Mouse (Mus musculus) kidney, adult 2 months (tissue): Measurements from ENCODE around the gene Gria1. TPM values are rescaled to one million over a fixed set of nuclear protein-coding genes. Genes with fewer than 3 reads are reported as not detected.

Experiments used
- DNase-seq: peaks from one replicate; pipeline ENCODE4 v3.0.0; 2021
- H3K27ac ChIP-seq: fragments of 200-500 bp; 2 replicates; pipeline ENCODE4 v1.5.1; 2012; ENCODE audit warnings: low read depth, low read length, control low read depth, inconsistent platforms; ENCODE audit not compliant: insufficient read depth
- H3K27me3 ChIP-seq: fragments of 200-500 bp; replicated peaks from 2 replicates; pipeline ENCODE4 v1.6.1; 2012; ENCODE audit warnings: mild to moderate bottlenecking, moderate library complexity, low read length, inconsistent platforms; ENCODE audit not compliant: control insufficient read depth, insufficient read depth
- H3K36me3 ChIP-seq: fragments of 200-500 bp; 2 replicates; pipeline ENCODE4 v1.6.1; 2012; ENCODE audit warnings: mild to moderate bottlenecking, moderate library complexity, low read length, inconsistent platforms; ENCODE audit not compliant: control insufficient read depth, insufficient read depth
- H3K4me1 ChIP-seq: fragments of 200-500 bp; 2 replicates; pipeline ENCODE4 v1.6.1; 2011; ENCODE audit warnings: low read length; ENCODE audit not compliant: control insufficient read depth, insufficient read depth
- H3K4me3 ChIP-seq: fragments of 200-500 bp; 2 replicates; pipeline ENCODE4 v1.5.1; 2011; ENCODE audit warnings: mild to moderate bottlenecking, low read depth, low read length, control low read depth; ENCODE audit not compliant: insufficient read depth
- CTCF ChIP-seq: fragments of 200-500 bp; conservative IDR thresholded peaks from 2 replicates; pipeline ENCODE4 v1.5.1; 2011; ENCODE audit warnings: low read depth, mild to moderate bottlenecking, control low read depth, low read length, moderate library complexity, mixed read lengths; ENCODE audit not compliant: insufficient read depth, insufficient read length
- POLR2A ChIP-seq: fragments of 200-500 bp; IDR thresholded peaks from one replicate; pipeline ENCODE4 v1.6.1; 2011; ENCODE audit warnings: low read depth, low read length, control low read depth
- WGBS: fragments of 180-500 bp; shearing (Covaris S2); methylation state at CpG from one replicate; pipeline ENCODE4 v1.1.7; 2018; 5-methylcytosine and 5-hydroxymethylcytosine counted together
- polyA plus RNA-seq: library from polyadenylated mRNA; depleted of rRNA; stranded (reverse); fragments of >200 nt; gene quantifications from 2 replicates; pipeline ENCODE4 v1.2.3, GENCODE M21; 2012

Gria1 gene
- polyA plus RNA-seq, 1 experiment = 0.17 TPM

DNA sequence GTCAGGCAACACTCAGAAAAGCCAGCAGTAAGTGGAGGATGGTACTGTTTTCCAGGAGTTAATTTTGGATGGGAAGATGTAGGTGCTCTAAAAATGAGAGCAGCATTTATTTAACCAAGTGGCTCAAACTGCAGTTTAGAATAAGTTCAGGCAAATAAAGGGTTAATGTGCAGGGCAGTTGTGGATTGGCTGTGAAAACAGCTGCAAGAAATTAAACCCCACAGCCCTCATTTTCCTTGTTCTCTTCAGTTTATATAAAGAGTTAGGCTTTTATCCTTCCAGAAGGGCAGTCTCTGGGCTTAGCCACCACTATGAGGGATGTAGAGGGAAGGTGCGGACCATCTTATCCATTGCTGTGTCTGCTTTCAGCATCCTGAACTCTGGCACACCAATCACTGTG lies 225.2 kb downstream of the Gria1 start:
- no peak overlapping the region for H3K27ac ChIP-seq
- 94% methylated on average over 1 of the region's 1 CpGs for WGBS
- no peak overlapping the region for H3K4me3 ChIP-seq

DNA sequence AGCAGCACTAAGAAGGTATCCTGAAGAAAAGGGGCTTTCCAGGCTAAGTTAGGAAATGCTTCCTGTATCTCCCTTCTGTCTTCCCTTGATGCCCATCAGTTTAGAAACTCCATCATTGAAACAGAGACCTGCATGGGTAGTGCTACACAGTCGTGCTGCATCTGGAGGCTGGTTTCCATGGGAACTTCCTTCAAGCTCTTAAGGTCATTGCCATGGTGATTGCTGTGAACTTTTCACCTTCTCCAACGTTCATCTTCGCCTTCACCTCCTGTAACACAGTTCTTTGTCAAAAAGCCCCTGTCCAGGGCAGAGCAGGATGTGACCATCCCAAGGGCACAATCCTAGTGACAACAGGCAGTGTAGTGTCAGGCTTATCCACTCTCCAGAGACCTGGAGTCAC lies 228.6 kb downstream of the Gria1 start:
- Histone ChIP-seq H3K27me3 (no peaks in the 10 kb centered on the region), H3K36me3 (no peaks in the 10 kb centered on the region), H3K27ac (no peak overlapping the region), H3K4me1 (no peaks in the 10 kb centered on the region), H3K4me3 (no peak overlapping the region)
- 20% methylated on average over 3 of the region's 3 CpGs for WGBS
- no peak for DNase-seq
- TF ChIP-seq POLR2A = no peak
- no peak for TF ChIP-seq CTCF

More for the DNA sequence above, 225.2 kb downstream of the Gria1 start:
- DNase-seq = no peak
- no peaks in the 10 kb centered on the region for H3K27me3 ChIP-seq
- H3K4me1 ChIP-seq = no peaks in the 10 kb centered on the region
- no peaks in the 10 kb centered on the region for H3K36me3 ChIP-seq
- no peak for TF ChIP-seq POLR2A

GRCm38 (mm10) chr11:57243835-57244234 lies 232.6 kb downstream of the Gria1 start:
- Histone ChIP-seq H3K27me3 (no peaks in the 10 kb centered on the region), H3K4me1 (no peaks in the 10 kb centered on the region), H3K4me3 (no peak overlapping the region), H3K36me3 (no peaks in the 10 kb centered on the region), H3K27ac (no peak overlapping the region)
- DNase-seq = no peak
- TF ChIP-seq POLR2A (no peak), CTCF (no peak)

GRCm38 (mm10) chr11:57244543-57244942 lies 233.4 kb downstream of the Gria1 start:
- DNase-seq = no peak
- WGBS = 88% methylated on average over 6 of the region's 6 CpGs
- H3K27ac ChIP-seq = no peak overlapping the region
- no peaks in the 10 kb centered on the region for H3K4me1 ChIP-seq
- H3K27me3 ChIP-seq = no peaks in the 10 kb centered on the region
- no peak for TF ChIP-seq POLR2A
- TF ChIP-seq CTCF = no peak
- H3K36me3 ChIP-seq = no peaks in the 10 kb centered on the region
- H3K4me3 ChIP-seq = no peak overlapping the region

GRCm38 (mm10) chr11:57248870-57249269 lies 237.7 kb downstream of the Gria1 start:
- no peak for TF ChIP-seq CTCF
- no peak for TF ChIP-seq POLR2A
- 82% methylated on average over 4 of the region's 4 CpGs for WGBS
- H3K27ac ChIP-seq = no peak overlapping the region

GRCm38 (mm10) chr11:57250129-57250528 lies 238.9 kb downstream of the Gria1 start:
- H3K4me1 ChIP-seq = no peaks in the 10 kb centered on the region
- H3K36me3 ChIP-seq = no peaks in the 10 kb centered on the region
- 81% methylated on average over 7 of the region's 7 CpGs for whole genome bisulfite sequencing
- H3K27me3 ChIP-seq = no peaks in the 10 kb centered on the region
- no peak for TF ChIP-seq CTCF
- TF ChIP-seq POLR2A = no peak
- no peak overlapping the region for H3K27ac ChIP-seq
- H3K4me3 ChIP-seq = no peak overlapping the region
- no peak for DNase-seq

More at GRCm38 (mm10) chr11:57248870-57249269, 237.7 kb downstream of the Gria1 start:
- DNase-seq = no peak
- H3K36me3 ChIP-seq = no peaks in the 10 kb centered on the region
- H3K4me3 ChIP-seq = no peak overlapping the region
- H3K27me3 ChIP-seq = no peaks in the 10 kb centered on the region
- no peaks in the 10 kb centered on the region for H3K4me1 ChIP-seq

- Histone ChIP-seq H3K4me1 (no peaks in the 10 kb centered on the region), H3K27me3 (no peaks in the 10 kb centered on the region), H3K4me3 (no peak overlapping the region), H3K27ac (no peak overlapping the region), H3K36me3 (no peaks in the 10 kb centered on the region)
- TF ChIP-seq CTCF (no peak), POLR2A (no peak)
- WGBS = 92% methylated on average over 8 of the region's 8 CpGs
- no peak for DNase-seq
Observed at GRCm38 (mm10) chr11:57271687-57272086, 260.5 kb downstream of the Gria1 start.

DNA sequence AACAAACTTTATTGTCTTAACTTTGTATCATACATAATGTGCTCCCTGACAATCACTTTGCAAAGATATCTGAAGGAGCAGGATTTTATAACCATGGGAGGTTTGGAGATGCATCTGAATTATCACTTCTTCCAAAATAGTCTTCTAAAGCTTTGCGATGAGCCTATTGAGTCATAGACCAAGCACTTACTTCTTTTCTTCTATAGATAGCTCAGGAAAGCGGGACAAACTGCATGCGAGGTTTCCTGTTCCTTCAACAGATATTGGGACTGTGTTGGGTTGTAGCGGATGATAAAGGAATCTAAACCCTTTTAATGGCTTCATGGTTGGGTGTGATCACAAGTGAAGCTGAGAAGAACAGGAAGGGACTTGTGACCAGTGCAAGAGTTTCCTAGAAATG lies 263.5 kb downstream of the Gria1 start:
- no peaks in the 10 kb centered on the region for H3K4me1 ChIP-seq
- H3K36me3 ChIP-seq = no peaks in the 10 kb centered on the region
- no peak for DNase-seq
- 93% methylated on average over 4 of the region's 4 CpGs for WGBS
- no peak overlapping the region for H3K27ac ChIP-seq
- TF ChIP-seq CTCF (no peak), POLR2A (no peak)
- no peak overlapping the region for H3K4me3 ChIP-seq
- no peaks in the 10 kb centered on the region for H3K27me3 ChIP-seq
